19 mouse cellular contexts compared by ENCODE assay signal in the genomic region with DNA sequence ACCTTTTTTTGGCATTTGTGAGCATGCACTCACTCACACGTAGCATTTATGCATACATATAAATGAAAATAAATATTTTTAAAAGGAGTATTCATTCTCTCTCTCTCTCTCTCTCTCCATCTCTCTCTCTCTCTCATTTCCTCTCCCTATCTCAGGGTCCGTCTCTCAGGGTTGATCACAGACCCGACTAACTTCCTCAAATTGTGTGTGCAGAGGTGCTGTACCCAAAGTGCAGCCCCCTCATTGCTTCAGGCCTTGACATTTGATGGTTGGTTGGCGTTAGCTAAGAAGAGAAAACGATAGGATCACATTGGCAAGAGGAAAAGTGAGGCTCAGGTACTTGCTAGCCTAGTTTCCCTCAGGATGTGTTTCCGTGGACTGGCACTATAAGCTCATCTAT.
"Had no signal": no experiment of that assay in that cellular context is flagged by ENCODE, and none has a peak within 500 bp of the region (broad histone marks: within the 10 kb centered on the region; RNA-seq: fewer than 3 reads in every experiment).

No protein-coding gene starts in this region.

- H3K36me3 ChIP-seq: midbrain, embryonic 12.5 days; midbrain, embryonic 15.5 days; neural tube, embryonic 12.5 days; neural tube, embryonic 15.5 days had no signal

- H3K27me3 ChIP-seq: midbrain, embryonic 12.5 days; midbrain, embryonic 15.5 days; neural tube, embryonic 12.5 days; neural tube, embryonic 15.5 days had no signal

- DNase-seq: kidney, adult 2 months; kidney, postnatal 10 days; kidney, postnatal 36 days; layer of hippocampus, postnatal 36 days; liver, postnatal 0 days; lung, embryonic 14.5 days; lung, postnatal 10 days; lung, postnatal 36 days; right cerebral cortex, adult 18-20 months; right cerebral cortex, postnatal 14 days; right cerebral cortex, postnatal 4 days; thymus, postnatal 36 days had no signal

- H3K4me1 ChIP-seq: midbrain, embryonic 15.5 days; neural tube, embryonic 12.5 days; neural tube, embryonic 15.5 days had no signal

- H3K27ac ChIP-seq: left cerebral cortex, adult 2 months; liver, embryonic 14.5 days; midbrain, embryonic 12.5 days; midbrain, embryonic 15.5 days; neural tube, embryonic 12.5 days; neural tube, embryonic 15.5 days had no signal

- H3K9me3 ChIP-seq: midbrain, embryonic 12.5 days; midbrain, embryonic 15.5 days; neural tube, embryonic 12.5 days; neural tube, embryonic 15.5 days had no signal

- H3K9ac ChIP-seq: liver, embryonic 14.5 days; liver, postnatal 0 days; lung, embryonic 14.5 days; midbrain, embryonic 12.5 days; midbrain, embryonic 15.5 days; neural tube, embryonic 12.5 days; neural tube, embryonic 15.5 days had no signal

- ATAC-seq: liver, postnatal 0 days; midbrain, embryonic 15.5 days had no signal

- H3K4me3 ChIP-seq: left cerebral cortex, adult 2 months; midbrain, embryonic 12.5 days; midbrain, embryonic 15.5 days; neural tube, embryonic 12.5 days; neural tube, embryonic 15.5 days had no signal

- H3K4me2 ChIP-seq: liver, embryonic 11.5 days; lung, embryonic 14.5 days; midbrain, embryonic 12.5 days; midbrain, embryonic 15.5 days; neural tube, embryonic 12.5 days; neural tube, embryonic 15.5 days had no signal
